Mouse (Mus musculus) bone marrow, adult 2 months (tissue): ENCODE data around the gene Pif1.

Experiments used
- CTCF ChIP-seq: fragments of 200-500 bp; IDR thresholded peaks from 2 replicates; pipeline ENCODE4 v1.5.1; 2011; ENCODE audit warnings: low read length, control low read depth; ENCODE audit not compliant: control insufficient read depth, insufficient read depth
- POLR2A ChIP-seq: fragments of 200-500 bp; IDR thresholded peaks from 2 replicates; pipeline ENCODE4 v1.6.1; 2011; ENCODE audit warnings: low read depth, mild to moderate bottlenecking, control low read depth, low read length, borderline replicate concordance; ENCODE audit not compliant: control insufficient read depth

- no peak for TF ChIP-seq CTCF
- no peak for TF ChIP-seq POLR2A
Measured at GRCm38 (mm10) chr9:65556979-65557378, 30.0 kb upstream of the Pif1 start.
